Mouse (Mus musculus): ENCODE data around the gene Sacm1l.
A peak's percentile ranks its signal among the peaks of the same experiment; 100 is the strongest.

Sacm1l gene

DNA sequence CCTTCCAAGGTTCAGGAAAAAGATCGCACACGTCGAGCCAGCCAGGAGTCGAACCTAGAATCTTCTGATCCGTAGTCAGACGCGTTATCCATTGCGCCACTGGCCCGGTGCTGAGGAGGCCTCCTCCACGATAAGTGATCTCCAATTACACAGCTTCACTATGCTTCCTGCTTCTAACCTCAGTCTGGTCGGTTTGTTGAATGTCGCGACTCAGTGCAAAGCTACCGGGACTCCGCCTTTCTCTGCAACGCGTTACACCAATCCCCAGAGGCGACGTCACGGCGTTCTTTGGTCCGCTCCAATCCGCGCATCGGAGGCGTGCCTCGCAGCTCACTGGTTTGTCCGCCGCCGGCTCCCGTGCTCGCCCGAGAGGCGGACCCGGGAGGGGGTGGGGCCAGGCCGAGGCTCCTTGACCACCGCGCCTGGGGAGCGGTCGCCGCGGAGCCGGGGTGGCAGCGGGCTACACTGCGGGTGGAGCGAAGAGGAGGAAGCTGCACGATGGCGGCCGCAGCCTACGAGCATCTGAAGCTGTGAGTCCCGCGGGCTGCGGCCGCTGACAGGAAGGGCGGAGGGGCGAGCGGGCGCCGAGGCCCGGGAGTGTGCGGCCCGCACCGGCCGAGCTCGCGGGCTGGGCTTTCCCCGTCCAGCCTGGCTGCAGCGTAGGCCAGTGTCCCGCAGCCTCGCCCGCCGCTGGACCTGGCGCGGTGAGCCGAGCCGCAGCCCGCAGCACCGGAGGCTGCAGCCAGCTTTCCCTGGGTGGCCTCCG lies at the start of gene Sacm1l:
Gene Sacm1l (plus strand): TSS at position 368 of the 766 bp plus-strand sequence.
- peak; percentile 89 for DNase-seq (ENCODE audit: low spot score)

DNA sequence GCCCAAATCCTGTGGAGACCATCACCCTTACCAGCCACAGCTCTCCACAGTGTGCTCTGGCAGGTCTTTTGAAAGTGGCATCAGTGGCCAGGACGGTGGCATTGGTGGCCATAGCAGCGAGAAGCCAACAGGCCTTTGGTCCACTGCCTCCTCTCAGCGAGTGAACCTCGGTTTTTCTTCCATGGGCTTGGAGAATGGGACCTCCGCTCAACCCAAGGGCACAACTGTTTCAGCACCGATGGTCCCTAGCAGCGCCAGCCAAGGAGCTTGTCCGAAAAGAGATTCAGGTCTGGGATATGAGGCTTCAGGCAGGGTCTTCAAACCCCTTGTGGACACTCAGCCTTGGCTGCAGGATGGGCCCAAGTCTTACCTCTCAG lies 49.7 kb upstream of the Sacm1l start:
- no peak for DNase-seq (ENCODE audit: low spot score)

DNA sequence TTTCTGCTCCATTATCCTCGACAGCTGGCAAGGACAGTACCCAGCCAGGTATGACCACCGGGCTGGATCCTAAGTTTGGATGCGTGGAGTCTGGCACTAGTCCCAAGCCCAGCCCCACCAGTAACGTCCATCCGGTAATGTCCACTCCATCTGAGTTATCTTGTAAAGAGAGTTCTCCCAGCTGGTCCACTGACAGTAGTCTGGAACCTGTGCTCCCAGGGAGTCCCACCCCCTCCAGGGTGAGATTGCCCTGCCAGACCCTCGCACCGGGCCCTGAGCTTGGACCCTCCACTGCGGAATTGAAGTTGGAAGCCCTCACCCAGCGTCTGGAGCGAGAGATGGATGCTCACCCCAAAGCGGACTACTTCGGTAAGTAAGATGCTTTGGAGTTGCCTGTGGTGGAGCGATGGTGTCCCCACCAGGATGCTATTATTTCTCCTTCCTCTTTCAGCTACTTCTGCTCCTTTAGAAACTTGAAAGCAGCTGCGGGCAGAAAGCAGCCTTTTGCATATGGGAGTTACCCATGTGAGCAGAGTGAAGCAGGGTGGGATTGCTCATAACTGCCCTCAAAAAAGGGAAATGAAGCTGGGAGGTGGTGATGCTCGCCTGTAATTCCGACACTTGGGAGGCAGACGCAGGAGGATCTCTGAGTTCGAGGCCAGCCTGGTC lies 49.2 kb upstream of the Sacm1l start:
- DNase-seq (ENCODE audit: low spot score): no peak

DNA sequence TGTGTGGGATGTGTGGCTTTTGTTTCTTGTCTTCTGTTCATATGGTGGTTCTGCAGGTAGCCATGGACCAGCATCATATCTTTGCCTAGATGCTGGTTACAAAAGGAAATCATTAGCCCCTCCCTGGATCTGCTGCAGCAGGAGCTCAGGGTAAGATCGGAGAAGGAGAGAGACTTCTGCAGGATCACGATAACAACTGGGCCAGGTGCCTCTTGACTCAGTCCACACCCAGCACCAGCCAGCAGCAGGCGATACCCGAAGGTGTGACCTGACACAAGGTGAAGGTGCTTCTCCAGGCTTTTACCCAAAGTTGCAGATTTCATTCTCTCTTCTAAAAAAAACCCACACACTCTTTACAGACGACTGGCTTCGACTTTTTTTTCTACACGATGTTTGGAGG lies 48.4 kb upstream of the Sacm1l start:
- DNase-seq (ENCODE audit: low spot score): no peak

DNA sequence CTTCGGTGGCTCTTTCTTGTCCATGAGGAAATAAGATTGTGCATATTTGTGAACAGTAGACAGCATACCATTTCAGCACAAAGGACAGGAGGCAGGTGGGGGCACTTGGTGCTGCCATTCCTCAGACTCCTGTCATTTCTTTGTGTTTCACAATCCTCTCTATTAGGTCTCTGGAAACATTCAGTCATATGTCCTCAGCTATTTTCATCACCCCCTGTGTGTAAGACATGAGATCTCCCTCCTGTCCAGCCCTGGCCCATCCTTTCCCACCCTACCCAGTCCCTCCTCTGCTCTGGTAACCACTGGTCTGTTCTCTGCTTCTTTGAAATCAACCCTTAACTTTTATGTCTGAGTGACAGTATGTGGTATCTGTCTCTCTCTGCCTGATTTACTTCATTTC lies 46.0 kb upstream of the Sacm1l start:
- DNase-seq (ENCODE audit: low spot score): no peak

DNA sequence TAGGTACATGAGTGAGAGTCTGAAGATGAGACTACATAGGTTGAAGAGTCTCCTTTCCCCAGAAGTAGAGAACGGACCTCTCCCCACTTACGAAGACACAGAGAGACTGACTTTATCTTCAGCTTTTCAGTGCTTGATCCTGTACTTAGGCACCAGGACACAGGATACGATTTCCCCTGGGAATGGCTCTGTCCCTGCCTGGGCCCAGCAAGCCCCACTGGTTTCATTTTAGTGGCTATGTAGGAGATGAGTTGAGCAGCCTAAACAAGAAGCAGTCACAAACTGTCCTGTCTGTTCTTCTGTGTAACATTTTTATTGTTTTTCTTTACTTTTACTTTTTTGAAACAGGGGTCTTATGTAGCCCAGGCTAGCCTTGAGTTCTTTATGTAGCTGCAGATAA lies 44.7 kb upstream of the Sacm1l start:
- DNase-seq (ENCODE audit: low spot score): no peak

DNA sequence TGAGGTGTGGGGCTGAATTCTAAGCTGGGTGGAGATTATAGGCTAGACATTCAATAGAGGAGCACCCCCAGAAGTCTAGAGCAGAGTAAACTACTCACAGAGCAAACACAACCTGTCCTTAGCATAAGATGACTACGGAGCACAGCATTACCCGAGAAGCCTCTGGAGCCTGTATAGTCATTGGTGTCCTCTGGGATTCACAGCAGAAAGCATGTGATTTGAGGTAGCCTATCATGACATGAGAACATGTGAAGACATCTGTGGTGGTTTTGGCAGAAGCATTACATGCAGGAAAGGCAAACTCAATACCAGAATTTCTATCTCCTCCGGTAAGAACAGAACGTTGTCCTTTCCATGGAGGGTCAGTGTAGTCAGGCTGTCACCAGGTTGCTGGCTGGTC lies 44.0 kb upstream of the Sacm1l start:
- no peak for DNase-seq (ENCODE audit: low spot score)

DNA sequence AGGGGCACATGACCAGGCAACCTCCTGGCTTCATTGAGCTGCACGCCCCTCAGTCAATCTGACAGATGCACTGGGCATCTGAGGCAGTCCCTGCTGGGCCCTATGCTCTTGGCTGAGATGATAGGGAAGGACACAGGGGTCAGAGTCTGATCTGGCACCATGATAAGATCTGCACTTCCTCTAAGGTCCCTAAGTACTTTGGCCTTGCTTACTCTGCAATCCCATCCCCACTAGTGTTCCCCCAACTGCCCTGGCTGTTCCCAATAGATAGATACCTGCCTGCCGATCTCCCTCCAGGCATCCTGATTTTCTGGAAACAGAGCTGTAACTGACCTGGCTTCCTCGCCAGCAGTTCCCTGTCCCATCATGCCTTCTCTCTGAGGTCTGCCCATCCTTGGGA lies 42.9 kb upstream of the Sacm1l start:
- DNase-seq (ENCODE audit: low spot score): no peak

DNA sequence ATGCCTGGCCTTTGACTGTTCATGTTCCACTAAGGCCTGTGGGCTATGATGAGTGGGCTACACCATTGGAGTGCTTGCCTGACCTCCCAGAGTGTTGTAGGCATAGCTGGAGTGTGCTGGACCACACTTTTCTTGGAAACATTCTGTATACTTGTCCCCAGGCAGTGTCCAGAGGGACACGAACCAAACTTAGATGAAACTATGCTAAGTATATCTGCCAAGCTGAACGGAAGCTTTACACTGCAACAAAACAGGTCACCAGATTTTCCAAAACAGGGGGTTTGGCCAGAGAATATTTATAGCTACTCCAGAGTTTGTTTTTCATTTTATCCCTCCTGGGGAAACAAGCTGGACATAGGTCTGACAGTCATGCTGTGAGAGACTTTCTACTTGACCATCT lies 40.5 kb upstream of the Sacm1l start:
- no peak for DNase-seq (ENCODE audit: low spot score)

DNA sequence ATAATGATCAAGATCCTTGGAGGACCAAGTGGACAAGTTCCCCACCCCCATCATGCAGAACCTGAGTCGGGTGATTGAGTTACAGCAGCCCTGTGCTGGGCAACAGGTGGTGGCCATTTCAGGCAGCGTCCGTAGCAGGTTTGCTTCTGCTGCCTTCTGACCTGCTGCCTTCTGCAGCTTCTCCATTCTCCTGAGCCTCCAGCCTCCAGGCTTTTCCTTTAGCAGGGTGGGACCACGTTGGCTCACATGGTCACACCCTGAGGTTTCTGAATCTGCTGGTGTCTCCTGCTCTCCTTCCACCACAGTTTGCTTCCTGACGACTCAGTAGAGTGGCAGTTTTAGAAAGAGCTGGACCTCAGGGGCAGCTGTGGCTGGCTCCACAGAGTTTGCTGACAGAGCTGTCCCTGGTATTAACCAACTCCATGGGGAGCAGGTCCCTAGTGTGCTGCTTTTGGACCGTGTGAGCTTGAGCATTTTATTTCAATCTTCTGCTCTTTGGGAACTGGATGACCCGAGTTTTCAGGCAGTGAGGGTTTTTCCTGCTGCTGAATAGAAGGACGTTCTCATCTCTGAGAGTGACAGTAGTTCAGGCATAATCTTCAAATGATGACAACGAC lies 39.7 kb upstream of the Sacm1l start:
- no peak for DNase-seq (ENCODE audit: low spot score)

DNA sequence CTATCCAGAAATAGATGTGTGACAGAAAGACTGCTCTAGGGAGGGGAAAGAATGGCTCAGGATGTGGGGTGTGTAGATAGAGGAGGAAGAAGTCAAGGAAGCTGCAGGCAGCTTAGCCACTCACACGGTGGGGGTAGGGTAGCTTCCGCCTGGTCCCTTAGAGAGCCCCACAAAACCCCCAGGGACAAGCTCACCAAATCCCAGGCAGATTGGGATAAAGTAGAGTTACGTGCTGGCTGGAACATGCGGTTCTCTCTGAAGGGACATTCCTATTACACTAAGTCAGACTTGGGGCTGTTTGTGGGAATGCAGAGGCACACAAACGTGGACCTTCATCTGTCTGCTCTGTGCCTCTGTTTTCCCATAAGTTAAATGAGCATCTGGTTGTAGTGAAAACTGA lies 38.6 kb upstream of the Sacm1l start:
- no peak for DNase-seq (ENCODE audit: low spot score)

DNA sequence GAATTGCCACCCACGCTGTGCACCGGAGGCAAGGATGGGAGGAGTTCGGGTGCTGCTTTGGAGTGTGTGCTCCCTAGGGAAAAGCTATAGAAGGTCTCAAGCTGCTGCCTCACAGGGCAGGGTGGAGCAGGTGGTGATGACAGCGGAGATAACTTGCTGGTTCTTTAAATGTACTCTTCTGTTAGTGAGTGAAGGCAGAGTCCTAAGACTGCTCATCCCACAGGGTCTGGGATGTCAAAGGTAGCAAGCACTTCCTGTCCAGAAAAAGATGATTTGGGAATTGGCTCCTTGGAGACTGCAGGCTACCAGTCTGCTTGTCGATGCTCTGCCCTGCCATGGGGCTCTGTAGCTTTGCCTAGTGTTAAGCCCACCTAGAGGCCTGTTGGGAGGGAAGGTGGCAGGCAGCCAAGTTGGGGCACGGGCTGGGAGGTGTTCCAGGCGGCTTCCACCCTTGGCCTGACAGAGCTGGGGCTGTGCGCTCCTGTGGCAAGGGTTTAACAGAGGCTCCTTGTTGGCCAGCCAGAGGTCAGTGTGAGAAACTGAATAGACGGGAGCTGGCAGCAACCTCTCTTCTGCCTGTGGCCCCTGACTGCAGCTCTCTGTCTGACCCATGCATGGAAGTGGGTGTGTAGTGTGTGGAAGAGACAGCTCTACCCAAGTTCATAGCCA lies 37.5 kb upstream of the Sacm1l start:
- no peak for DNase-seq (ENCODE audit: low spot score)

DNA sequence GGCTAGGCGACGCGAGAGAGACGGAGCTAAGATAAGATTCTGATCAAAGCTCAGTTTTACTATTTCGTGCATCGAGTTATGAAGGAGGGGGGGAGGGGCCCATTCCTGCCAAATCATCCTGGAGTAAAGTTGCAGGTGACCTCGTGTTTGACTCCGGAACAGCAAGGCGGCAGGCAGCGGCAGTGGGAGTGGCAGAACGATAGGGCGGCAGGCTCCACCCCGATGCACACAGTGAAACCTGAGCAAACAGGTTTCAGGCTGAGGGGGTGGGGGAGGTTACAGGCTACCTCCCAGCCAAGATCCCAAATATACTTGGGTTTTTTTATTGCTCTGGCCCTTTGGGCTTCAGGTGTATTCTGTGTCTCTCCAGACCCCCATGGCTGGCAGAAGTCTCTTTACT lies 32.9 kb upstream of the Sacm1l start:
- no peak for DNase-seq (ENCODE audit: low spot score)

DNA sequence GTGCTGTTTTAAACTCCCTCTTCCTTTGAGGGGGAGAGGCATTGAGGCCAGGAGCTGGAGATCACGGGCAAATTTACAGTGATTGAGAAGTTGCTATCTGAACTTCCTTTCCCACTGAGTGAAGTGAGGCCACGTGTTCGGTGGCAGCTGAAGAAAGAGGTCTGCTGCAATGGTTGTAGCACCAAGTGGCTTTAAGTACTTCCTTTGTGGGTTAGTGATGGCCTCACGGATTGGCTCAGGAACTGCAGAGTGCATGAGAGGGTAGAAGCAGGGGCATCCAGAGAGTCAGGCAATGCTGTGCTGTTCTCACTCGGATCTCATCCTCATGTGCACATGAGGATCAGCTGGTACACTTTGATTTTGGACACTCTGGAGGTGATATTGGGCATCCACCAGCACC lies 31.7 kb upstream of the Sacm1l start:
- DNase-seq (ENCODE audit: low spot score): no peak

DNA sequence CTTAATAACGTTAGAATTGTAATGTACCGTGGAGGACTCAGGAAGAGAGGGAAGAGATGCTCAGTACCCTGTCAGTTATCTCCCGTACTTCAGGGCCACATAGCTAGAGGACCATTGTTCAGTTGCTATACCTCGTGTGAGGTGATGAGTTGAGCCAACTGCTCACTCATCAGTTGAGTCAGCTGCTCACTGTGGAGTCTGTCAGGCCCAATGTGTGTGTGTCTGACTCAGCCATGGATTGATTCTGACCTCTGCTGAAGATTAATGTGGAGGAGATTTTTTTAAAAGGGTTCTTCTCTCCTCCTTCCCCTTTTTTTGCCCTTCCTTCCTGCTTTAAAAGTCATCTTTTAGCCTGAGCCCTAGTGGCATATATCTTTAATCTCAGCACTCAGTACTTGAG lies 29.1 kb upstream of the Sacm1l start:
- DNase-seq (ENCODE audit: low spot score): no peak

DNA sequence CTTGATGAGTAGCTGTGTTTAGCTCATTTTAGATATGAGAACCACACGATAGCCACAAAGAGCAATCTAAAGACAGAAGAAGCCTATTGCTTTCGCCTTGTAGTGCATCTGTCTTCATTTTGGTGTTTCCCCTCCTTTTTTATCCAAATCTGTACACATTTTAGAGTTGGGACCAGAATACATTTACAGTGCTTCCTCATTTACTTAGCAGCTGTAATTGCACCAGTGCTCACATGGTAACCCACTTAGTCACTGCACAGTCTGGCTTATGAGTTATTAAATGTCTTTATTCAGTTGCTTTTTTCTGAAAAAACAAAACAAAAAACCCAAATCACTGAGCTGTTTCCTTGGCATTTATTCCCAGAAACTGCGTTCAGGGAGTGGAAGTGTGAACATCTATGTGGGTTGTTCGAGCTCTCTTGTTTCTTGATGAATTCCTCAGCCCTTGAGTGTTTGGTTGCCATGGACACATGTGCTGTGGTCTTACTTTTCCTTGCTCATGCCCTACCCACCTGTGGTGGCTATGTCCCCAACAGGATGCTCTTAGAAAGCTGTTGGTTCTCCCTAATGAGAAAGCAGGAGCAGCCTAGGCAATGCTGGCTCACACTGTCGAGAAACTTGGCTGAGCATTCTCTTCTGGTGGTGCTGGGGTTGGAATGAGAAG lies 26.3 kb upstream of the Sacm1l start:
- DNase-seq (ENCODE audit: low spot score): no peak

DNA sequence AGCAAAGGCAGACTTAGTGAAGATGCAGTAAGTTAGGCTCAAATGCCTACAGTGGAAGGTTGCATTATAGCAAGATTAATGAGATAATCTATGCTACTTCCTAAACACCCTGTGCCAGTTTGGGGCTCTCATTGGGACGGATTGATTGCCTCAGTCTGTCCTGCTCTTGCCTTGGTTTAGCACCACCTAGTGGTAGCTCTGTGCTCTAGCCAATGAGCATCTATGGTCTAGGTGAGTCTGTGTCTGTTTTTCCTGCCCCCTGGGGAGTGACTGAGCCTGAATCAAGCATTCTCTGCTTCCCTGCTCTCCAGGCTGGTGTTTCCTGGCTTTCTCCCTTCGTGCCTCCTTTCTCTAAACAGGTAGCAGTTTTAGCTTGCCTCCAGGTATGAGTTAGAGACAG lies 25.2 kb upstream of the Sacm1l start:
- no peak for DNase-seq (ENCODE audit: low spot score)

DNA sequence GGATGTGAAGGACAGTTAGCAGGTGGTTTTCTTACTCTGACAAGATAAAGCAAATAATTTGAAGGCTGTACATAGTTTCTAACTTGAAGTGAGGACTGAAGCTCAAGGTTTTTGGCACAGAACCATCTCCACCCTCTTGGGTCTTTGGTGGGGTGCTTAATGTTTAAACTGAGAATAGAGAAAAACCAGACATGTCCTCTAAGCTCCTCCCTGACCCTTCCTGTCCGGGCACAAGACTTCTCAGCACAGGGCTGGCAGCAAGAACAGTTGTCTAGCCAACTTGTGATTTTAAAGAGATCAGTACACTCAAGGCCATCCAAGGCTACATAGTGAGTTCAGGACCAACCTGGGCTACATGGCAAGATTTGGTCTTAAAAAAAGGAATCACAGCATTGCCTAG lies 24.0 kb upstream of the Sacm1l start:
- DNase-seq (ENCODE audit: low spot score): no peak

DNA sequence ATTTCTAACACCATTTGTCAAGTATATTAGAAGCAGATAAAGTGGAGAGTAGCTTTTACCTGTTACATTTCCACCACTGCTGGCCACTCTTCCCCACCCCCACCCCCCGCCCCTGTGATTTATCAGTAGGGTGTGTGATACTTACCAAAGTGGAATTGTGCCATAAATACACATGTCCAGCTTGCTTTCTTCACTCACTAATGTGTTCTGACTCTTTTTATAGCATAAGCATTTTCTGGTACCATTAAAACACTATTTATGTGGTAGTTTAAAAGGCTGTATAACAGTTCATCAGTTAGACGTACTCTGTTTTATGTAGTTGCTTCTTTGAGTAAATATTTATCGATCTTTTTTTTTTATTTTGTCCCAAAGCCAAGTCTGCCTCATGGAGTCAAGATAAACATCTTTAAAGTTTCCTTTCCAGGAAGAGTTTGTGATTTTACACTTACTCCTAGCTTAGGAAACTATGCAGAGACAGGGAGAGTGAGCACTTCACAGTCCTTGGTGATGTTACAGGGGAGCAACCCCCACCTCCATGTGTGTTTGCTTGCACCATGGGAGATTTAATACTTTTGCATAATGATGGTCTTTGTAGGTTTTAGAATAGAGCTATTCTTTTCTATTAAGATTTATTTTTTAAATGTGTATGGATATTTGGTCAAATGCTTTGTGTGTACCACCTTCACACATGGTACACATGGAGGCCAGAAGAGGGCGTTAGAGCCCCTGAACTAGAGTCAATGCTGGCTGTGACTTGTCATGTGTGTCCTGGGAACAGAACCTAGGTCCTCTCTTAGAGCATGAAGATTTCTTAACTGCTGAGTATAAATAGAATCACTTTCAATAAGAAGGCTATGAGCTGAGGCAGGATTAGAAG lies 23.1 kb upstream of the Sacm1l start:
- DNase-seq (ENCODE audit: low spot score): no peak

DNA sequence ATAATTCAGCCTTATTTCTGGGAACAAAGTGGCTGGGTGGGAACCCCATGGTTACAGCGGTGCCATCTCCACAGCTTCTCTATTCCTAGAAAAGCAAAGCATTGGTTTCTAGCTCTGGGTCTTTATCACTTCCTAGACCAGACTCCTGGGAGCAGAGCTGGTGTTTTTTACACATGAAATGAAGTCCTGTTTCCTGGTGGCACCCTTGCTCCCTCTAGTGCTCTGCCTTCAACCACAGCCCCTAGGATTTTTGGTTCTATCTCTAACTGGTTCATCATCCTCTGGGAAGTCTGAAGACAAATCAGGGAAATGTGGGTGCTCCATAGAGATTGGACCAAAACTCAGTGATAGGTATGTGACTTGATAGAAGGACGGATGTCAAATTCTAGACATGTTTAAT lies 22.2 kb upstream of the Sacm1l start:
- no peak for DNase-seq (ENCODE audit: low spot score)

DNA sequence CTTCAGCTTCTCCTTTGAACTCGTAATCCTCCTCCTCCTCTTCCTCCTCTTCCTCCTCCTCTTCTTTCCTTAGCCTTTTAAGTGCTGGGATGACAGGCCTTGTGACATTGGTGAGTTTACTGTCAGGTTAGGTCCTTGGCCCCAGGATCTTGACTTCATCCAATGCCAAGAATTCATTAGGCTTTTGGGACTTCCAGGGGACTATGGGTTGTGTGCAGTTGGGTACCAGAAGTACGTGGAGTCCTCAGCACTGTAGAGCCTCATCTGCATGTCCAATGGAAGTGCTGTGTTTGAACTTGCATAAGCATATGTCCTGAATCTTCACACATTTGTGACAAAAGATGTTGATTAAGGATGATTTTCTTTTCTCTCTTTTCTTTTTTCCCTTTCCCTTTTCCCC lies 20.6 kb upstream of the Sacm1l start:
- no peak for DNase-seq (ENCODE audit: low spot score)

Measured in ovary, postnatal 10 days (tissue).